Mouse (Mus musculus) naive thymus-derived CD4-positive, alpha-beta T cell, adult 2 months (primary cell): ENCODE results near the gene Wdr66.
A peak's percentile ranks its signal among the peaks of the same experiment; 100 is the strongest.

Source experiments
- DNase-seq: peaks from one replicate; pipeline ENCODE4 v3.0.0-alpha.2; 2011; ENCODE audit warnings: low read depth

The Wdr66 gene

DNA sequence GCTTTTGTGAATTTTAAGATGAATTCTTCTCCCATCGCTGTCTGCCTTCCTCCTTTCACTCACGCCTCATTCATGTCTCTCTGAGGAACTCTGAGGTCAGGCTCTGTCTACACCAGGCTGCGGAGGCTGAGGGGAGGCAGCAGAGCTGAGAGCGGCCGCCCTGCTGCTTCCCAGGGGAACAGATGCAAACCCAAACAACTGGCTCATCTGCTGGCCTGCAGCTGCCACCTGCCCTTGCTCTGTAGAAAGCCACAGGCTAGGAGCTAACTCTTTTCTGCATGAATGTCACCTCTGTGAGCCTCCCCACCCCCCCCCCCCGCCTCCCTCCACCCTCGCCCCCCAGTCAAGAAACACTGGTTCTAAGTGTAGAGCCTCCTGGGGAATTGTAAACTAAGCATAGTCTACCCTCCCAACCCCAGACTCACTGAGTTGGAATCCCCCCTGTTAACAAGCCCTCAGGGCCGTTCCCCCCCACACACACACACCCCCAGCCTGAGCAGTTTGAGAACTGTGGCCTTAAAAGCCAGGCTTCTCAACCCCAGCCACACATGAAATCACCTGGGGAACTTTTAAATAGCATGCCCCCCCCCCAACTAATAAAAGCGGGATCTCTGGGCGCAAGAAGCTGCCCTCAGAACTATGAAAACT, 63.4 kb downstream of the Wdr66 start:
- DNase-seq = no peak

DNA sequence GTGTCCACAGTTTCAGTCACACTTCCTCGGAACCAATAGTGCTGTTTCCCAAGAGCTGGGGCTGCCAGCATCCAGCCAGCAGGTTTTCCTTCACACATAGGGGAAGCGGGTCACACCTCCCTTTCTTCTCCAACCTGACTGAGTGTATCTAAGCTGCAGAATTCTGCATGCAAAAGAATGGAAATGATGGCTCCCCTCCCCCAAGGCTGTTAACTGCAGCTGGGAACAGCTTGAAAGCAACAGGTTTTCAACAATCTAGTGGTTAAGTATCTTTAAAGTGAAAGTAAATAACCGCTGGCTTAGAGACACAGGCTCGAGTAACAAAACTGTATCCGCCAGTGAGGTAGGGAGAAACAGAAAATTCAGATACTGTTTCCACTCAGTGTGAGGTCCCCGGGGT, 66.1 kb downstream of the Wdr66 start:
- DNase-seq = peak; percentile 56

DNA sequence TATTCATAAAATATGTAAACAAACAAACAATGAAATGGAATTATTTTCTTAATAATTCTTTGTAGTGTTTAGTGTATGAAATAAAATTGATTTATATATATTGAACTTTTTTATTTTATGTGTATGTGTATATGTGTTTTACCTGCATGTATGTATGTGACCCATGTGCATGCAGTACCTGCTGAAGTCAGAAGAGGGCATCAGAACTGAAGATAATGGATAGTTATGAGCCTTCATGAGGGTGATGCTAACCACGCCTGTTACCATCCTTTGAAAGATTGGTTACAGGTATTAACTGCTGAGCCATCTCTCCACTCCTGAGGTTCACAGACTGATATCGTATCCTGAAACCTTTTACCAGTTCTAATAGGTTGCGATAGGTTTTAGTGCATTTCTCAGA, 68.2 kb downstream of the Wdr66 start:
- peak; percentile 31 for DNase-seq

DNA sequence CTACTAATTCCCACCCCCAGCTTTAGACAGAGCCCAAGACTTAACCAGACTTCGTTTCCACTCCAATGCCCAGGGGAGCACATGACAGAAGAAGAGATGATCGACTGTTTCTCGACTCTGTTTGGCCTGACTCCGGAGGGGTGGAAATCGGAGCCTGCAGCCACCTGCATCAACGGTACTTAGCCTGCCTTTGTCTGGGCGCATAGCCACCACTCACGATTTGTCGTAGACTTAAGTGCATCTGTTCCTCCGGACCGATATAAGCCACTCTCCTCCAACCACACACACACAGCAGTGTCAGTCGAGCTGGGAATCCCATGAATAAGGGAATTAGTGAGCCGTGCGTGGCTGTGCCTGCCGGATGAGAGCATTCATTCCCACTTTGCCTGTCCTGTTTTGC, 72.3 kb downstream of the Wdr66 start:
- no peak for DNase-seq

DNA sequence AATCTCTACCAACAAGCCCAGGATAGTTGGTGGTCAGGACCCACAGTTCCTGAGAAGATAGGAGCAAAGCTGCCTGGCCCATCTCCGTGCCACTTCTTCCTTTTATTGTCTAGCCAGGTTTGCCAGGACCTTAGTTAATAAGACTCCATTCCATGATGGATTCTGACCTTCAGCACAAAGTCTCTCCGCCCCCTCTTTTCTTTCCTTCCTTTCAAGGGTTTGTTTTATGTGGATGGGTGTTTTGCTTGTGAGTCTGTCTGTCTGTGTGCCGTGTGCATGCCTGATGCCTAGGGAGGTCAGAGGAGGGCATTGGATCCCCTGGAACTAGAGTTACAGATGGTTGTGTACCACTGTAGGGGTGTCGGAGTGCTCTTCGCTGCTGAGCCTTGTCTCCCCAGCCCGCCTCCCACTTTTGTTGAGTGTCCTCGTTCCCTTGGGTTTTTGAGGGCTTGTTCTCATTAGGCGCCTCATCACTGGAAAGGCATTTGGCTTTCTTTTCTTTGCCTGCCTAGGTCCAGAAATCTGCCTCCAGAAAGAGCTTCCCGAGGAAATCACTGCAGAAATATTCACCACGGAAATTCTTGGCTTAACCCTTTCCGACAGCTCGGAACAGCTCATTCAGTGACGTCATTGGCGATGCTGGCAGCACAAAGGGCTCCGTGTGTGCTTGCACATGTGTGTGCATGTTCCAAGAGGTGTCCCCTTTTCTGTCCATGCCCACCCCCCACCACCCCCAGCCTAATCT, 74.3 kb downstream of the Wdr66 start:
- no peak for DNase-seq

DNA sequence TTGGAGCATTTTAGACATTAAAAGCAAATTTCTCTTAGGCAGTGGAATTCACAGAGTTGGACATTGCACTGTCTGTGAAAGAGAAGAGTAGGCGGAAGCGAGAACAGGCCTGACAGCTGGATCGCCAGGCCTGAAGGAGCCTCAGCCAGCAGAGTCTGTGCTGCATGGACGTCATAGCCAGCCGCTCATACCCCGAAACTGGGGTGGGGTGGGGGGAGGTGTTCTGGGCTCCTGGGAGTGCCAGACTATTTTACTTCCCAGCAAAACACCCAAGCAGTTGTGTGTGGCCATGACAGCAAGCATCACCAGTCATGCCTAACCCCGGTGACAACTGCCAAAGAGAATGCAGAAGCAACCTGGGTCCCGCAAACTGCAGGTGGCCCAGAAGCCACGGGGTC, 74.8 kb downstream of the Wdr66 start:
- DNase-seq = no peak

DNA sequence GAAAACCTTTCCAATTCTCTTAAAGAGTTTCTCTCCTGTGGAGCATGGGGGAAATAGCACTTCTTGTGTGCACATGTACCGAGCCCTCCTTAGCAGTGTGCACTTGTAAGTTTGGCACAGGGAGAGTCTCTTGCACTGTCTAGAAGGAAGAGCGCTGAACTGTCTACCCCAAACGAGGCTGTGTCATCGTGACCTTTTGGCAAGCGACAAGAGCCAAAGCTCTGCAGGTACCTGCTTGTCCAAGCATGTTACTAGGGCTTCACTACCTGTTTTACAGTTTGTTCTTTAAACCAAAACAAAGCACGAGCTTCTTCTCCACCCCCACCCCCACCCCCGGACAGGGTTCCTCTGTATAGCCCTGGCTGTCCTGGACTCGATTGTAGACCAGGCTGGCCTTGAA, 75.8 kb downstream of the Wdr66 start:
- no peak for DNase-seq

DNA sequence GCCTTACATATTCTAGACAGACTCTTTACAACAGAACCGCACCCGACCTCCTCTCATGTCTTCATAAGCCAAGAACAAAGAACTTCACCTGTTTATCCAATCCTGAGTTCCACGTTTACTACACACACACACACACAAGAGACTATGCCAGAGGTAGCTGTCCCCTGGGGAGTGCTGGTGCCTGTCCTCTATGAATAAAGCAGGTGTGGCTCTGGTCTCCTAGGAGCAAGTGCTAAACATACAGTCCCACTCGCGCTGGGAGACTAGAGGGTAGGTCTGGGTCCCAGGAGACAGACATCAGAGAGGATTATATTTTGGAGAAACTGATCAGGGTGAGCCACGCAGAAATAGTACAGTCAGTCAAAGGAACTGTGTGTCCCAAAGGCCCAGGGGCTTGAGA, 81.7 kb downstream of the Wdr66 start:
- DNase-seq = no peak

DNA sequence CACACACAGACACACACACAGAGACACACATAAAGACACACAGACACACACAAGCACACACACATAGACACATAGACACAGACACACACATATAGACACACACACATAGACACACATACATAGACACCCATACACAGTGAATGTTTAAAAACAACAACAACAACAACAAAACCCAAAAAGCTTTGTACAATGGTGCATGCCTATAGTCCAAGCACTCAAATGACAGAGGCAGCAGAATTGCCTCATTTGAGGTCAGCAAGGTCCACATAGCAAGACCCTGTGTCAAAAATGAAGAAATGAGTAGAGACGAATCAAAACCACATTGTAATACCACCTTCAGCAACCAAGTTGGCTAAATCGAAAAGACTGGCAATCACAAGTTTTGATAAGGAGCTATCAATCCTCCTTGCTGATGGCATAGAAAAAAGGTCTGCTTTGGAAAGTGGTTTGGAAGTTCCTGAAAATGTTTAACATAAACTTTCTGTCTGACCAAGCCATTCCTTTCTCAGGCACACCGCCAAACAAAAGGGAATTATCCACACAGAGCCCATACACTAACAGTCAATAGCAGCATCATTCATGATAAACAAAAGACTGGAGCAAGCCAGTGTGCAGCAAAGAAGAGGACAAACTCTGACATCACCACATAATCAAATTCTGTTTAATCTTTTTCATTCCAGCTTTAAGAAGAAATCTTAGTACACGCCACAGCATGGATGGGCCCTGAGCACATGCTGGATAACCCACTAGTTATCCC, 84.5 kb downstream of the Wdr66 start:
- no peak for DNase-seq

DNA sequence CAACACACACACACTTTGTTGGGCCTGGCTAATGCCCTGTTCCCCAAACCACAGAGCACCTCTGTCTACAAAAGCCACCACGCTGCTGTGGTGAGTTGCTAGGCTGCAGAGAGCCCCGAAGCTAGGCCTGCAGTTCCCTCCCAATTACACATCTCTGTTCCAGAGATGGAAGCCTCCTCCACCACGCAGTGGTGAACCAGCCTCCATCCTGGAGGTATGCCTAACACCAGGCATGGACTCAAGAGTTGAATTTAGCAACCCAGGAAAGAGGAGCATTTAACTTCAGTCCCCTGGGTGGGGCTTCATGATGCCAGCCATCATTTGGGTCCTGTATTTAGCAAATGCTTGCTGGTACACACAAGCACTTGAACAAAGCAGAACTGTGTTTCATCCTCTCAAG, 86.6 kb downstream of the Wdr66 start:
- no peak for DNase-seq

DNA sequence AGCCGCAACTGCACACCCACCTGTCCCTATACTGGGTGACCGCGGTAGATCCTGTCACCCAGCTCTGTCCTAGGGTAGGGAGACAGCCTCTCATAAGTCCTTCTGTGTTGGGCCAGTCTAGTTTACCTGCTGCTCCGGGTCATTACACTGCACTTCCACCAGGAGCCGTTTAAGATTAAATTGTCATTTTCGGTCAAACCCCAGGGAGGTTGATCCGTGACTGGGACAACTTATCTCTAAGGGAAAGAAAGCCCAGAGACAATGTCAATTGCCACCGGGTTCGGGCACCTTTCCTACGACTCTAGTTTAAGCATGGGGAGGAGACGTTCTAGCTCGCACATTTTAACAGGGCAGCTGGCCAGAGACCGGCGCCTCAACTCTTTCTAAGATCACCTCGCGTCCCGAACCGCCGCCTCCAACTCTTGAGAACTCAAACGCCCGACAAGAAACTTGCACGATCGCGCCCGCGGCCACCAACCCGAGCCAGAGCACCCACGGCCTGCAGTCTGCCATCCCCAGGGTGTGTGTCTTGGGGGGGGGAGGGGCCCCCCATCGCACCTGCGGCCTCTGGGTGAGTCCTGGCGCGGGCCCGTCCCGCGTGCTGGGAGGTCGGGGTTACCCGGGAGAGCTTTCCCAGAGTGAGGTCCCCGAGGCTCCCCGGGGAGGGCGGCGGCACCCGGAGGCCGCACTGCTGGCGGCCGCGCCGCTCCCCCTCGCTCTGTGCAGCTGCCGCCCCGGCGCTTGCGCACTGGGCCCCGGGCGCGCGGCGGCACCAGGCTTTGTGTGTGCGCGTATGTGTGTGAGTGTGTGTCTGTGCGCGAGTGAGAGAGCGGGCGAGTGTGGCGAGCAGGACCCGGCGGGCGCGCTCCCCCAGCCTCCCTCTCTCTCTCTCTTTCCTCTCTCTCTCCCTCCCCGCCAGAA, 92.1 kb downstream of the Wdr66 start, which contains the start of gene Bcl7a:
Bcl7a (plus strand) TSS at position 128 of the 921 bp plus-strand sequence.
- peak; percentile 95 for DNase-seq

DNA sequence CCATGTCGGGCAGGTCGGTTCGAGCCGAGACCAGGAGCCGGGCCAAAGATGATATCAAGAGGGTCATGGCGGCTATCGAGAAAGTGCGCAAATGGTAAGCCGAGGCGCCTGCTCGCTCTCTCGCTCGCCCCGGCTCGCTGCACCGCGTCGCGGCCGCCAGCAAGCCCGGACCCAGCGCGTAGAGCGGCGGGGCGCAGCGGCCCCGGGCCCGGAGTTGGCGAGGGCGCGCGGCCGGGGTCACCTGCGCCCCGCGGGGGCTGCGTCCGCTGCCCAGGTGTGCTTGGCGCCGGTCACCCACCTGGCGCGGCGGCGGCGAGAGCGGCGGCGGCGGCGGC, 92.7 kb downstream of the Wdr66 start:
- no peak for DNase-seq

DNA sequence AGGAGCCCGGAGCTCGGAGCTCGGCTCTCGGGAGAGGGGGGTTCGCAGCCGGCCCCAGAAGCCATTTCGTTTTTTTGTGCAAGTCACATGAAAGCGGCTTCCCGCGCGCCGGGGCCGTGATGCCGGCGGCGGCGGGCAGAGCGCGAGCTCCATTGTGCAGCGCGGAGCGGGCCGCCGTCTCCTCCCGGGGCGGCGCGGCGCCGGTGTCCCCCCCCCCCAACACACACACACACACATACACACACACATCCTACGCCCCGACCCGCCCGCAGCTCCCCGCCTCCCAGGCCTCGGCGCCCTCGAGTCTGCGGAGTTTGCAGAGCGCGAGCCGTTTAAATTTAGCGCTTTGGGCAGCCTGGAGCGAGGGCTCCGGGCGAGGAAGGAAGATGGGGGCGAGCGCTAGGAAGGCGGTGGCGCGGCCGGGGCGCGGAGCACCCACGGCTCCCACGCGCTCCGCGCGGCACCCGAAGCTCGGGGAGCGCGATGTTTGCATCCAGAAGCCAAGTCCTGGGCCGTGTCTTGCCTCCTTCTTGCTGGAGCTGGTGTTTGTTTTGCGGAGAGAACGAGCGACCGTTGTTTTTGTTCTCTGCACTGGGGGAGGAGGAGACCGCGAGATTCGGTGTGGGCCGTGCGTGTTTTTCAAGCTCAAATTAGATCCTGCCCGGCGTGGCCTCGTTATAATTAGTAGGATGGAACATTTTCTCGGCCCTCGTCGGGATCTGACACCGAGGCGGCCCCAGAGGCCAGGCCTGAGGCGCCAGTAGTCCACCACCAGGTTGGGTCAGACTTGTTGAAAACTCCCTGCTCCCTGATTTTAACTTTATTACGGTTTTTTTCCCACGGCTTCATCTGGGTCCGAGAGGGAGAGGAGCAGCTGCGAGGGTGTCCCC, 93.3 kb downstream of the Wdr66 start:
- peak; percentile 75 for DNase-seq

DNA sequence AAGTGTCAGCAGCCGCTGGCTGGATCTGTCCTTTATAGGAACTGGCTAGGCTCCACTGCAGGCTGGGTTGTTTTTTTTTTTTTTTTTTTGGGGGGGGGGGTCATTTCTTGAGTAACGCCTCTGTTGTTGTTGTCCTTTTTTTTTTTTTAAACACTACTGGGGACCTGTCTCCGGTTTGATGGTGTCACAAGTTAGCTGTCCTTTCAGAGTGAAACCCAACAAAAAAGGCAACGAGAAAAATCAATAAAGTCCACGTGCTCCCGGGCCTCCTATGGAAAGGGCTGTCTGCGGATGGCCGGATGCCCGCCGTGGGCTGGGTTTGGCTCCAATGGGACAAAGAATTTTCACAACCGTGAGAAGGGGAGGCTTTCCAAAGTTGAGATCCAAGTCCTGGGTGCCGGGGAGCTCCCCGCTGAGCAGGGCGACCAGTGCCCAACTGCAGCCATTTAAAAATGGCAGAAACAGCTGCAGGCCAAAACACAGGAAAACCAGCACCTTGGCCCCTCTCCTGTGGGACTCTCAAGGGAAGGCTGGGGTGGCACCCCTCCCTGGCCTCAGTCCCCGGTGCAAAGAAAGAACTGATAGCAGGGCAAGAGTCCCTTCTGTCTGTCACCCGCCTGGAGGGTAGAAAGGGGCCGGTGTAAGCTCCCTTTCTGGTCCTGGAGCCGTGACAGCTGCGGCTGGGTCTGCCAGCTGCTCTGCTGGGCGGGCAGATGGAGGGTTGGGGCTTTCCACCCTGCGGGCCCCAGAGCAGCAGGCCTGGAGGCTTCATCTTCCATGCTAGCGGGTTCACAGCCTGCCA, 94.2 kb downstream of the Wdr66 start:
- peak; percentile 30 for DNase-seq

DNA sequence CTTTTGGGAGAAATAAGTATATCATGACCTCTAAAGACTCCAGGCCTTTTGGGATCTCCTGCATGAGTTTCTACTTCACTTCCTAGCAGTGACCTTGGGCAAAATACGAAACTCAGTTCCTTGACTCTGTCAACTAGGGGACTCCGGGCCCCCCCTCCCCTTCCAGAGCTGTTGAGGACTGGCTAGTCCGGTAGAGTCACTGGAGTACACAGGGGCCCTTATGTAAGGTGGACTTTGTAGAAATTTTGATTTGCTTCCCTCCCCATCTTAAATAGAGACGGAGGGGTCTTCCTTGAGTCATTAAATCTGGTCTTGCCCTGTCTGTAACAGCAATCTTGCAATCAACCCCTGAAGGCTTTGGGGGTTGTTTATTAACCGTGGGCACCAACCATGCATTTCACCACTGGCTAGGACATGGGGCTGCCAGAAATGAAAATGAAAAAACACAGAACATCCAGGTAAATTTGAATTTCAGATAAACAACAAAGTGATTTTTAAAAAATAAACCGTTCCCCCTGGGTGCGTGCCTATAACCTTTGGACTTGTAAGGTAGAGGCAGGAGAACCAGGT, 94.9 kb downstream of the Wdr66 start:
- DNase-seq = no peak

DNA sequence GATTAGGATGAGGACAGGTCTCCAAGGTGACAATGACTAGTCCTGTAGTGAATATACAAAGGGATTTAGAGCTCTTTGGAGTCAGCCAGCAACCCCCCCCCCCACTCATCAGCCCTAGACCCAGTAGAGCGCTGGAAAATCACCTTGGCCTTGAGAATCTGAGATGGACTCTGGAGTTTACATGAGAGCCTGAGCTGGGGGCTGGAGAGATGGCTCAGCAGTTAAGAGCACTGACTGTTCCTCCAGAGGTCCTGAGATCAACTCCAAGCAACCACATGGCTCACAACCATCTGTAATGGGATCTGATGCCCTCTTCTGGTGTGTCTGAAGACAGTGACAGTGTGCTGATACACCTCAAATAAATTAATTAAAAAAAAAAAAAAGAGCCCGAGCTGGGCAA, 96.1 kb downstream of the Wdr66 start:
- no peak for DNase-seq

DNA sequence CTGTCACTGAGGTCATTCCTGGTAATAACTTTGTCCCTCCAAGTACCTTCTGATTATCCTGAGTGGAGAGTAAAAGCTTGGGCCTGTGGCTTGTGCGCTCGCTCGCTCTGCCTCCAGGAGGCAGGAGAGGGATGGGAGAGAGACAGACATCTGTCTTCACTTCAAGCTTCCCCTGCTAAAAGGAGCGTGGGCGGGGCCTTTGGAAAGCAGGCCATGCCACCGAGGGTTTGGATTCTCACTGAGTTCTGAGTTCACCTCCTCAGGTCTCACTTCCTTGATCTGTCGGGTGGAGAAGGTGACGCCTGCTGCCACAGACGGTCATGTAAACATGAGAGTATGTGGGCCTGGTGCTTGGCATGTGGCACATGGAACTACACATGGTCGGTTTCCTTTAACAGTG, 98.5 kb downstream of the Wdr66 start:
- no peak for DNase-seq

DNA sequence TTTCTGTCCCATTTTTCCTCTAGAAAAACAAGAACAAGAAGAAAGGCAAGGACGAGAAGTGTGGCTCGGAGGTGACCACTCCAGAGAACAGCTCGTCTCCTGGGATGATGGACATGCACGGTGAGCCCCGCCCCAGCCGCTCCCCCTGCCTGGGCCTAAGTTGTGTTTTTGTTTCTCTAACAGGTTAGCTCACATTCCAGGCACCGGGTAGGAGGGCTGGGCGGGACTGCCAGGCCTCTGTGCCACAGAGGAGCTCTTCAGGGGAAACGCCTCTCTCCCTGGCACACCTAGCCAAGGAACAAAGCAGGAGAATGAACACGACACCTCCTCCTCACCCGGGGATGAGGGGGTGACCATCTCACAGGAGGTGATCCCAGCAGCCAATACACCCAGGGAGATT, 104.0 kb downstream of the Wdr66 start:
- no peak for DNase-seq

DNA sequence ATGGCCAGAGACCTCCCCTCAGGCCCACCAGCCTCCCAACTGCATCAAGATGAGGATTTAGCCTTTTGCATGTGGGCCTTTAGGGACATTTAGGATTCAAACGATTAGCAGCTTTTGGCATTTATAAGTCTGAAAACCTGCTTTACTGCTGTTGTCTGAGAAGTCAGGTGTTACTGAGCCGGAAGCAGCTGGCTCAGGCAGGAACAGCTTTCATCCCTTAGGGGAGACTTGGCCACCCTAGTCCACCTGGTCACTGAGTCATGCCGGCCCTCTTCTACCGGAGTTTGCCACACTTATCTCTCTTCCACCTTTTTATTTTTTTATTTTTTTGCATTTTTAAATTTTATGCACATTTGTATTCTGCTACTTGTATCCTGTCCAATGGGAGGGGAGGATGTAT, 105.4 kb downstream of the Wdr66 start:
- DNase-seq = no peak

DNA sequence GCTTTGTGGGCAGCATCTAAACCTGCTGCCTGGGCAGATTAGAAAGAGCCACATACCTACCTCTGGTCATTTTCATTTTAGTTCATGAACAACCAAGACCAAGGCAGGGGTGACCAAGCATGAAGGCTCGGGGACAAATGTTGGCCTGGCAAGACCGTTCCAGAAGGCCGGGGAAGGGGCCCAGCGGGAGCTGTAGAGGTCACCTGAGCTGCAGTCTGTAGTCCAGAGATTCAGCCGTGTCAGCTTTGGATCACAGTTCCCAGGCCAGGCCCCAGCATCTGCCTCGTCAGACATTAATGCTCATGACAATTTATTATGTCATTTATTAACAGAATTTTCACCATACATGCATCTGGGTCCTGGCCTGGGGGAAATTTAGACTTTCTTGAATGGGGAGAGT, 107.5 kb downstream of the Wdr66 start:
- no peak for DNase-seq
